Mouse (Mus musculus) Patski (cell line): Measurements from ENCODE around the gene C1qtnf1. TPM values are rescaled to one million over a fixed set of nuclear protein-coding genes. Genes with fewer than 3 reads are reported as not detected.

Experiments used
- ATAC-seq: fragments of 100-300 bp; one replicate; pipeline ENCODE4 v1.8.0; 2021
- CTCF ChIA-PET: fragments of 350-600 bp; sonication (Branson Sonifier 250); formaldehyde crosslinking; loops from one replicate; lab custom pipeline; 2022; ENCODE audit warnings: inconsistent platforms; lab: Charles Lee
- POLR2A ChIA-PET: fragments of 350-600 bp; sonication (Branson Sonifier 250); formaldehyde crosslinking; loops from one replicate; lab custom pipeline; 2022; ENCODE audit warnings: antibody characterized with exemption, inconsistent platforms; lab: Charles Lee
- DNase-seq: peaks from one replicate; pipeline ENCODE4 v3.0.0-alpha.2; 2011; ENCODE audit warnings: low read depth, low spot score
- H3K27me3 ChIP-seq: fragments of 371-371 bp; one replicate; pipeline ENCODE4 v1.5.1; 2021
- CTCF ChIP-seq: fragments of 100-300 bp; IDR thresholded peaks from one replicate; pipeline ENCODE4 v1.5.1; 2021
- in situ Hi-C: fragments of 300-500 bp; cut with MboI; formaldehyde crosslinking; loops from 3 replicates; pipeline ENCODE4 v1.11.1; 2018; ENCODE audit warnings: low pct_unique_long_range_greater_than_20kb, mixed read lengths
- polyA plus RNA-seq: library from polyadenylated mRNA; unstranded; gene quantifications from one replicate; pipeline ENCODE4 v1.2.3, GENCODE M21; 2021

C1qtnf1 gene
- polyA plus RNA-seq, 1 experiment from 2014 or later: 11.2 TPM

DNA sequence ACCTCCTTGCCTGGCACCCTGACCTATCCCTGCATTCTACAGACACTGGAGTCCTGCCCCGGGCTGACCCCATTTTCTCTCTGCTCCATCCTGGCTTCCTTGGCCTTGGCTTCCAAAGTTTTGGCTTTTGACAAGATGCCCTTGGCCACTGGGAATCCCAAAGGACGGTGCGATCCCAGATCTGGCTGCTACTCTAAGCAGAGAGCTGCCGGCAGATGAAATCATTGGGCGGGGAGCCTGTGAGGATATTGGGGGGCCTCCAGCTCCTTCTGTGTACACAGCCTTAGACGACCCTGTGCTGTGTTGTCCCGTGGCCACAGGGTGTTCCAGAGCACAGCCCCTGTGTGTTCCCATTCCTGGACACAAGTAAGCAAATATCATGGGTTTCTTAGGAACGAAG is 20.4 kb downstream of the C1qtnf1 start:
- CTCF ChIA-PET: interaction anchor here (0.6 to 1.9 kb wide), 3 partner anchors 12 to 291 kb away, joined by 3 to 8 read pairs (median 7); no protein-coding TSS in a partner anchor
- POLR2A ChIA-PET: no interaction called here
- no peak for TF ChIP-seq CTCF
- DNase-seq: no peak
- in situ Hi-C loops: loop anchor here (5.0 kb wide), 1 partner anchor 294 kb away; no protein-coding TSS in a partner anchor
- no peak for ATAC-seq
- H3K27me3 ChIP-seq: no peaks in the 10 kb centered on the region

DNA sequence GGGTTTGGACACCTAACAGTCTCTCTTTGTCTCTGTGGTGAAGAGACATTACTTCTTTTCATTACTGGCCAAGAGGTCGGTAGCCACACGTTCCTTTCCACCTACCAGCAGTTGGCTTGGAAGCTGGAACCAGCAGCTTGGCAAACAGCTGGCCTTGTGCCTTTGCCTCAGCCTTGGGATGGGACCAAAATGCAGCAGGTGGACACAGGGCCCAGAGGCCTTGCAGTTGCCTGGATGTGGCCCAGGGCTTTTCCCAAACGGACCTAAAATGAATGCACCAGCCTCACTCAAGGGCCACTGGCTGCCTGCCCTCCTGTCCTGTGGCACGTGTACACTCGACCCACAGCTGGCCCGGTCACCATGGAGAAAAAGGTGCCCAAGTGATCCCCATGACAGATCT is 23.2 kb downstream of the C1qtnf1 start:
- TF ChIP-seq CTCF: no peak
- in situ Hi-C loops: no loop called here
- DNase-seq: no peak
- H3K27me3 ChIP-seq: no peaks in the 10 kb centered on the region
- ATAC-seq: no peak
- ChIA-PET CTCF (interaction anchor here (1.7 kb wide), 1 partner anchor 288 kb away, joined by 3 read pairs; no protein-coding TSS in a partner anchor), POLR2A (no interaction called here)

DNA sequence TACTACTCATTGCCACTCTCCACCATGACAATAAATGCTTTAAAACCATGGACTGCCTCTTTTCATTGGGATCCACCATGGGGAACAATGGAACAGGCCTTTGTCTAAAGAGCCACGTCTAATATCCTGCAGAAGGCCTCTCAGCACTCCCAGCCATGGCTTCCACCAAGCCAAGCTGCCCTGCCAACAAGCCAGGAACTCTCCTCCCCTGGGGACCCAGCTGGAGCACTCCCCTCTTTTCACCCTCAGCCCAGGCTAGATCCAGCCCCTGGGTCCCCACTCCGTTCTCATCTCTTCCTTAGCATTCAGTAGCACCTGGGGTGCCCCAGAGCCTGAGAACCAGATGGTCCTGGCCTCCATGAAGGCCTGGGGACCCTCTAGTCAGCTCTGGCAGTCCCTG is 25.0 kb downstream of the C1qtnf1 start:
- ChIA-PET CTCF (no interaction called here), POLR2A (no interaction called here)
- no peak for TF ChIP-seq CTCF
- no peaks in the 10 kb centered on the region for H3K27me3 ChIP-seq
- no peak for DNase-seq
- no peak for ATAC-seq
- in situ Hi-C loops: no loop called here

DNA sequence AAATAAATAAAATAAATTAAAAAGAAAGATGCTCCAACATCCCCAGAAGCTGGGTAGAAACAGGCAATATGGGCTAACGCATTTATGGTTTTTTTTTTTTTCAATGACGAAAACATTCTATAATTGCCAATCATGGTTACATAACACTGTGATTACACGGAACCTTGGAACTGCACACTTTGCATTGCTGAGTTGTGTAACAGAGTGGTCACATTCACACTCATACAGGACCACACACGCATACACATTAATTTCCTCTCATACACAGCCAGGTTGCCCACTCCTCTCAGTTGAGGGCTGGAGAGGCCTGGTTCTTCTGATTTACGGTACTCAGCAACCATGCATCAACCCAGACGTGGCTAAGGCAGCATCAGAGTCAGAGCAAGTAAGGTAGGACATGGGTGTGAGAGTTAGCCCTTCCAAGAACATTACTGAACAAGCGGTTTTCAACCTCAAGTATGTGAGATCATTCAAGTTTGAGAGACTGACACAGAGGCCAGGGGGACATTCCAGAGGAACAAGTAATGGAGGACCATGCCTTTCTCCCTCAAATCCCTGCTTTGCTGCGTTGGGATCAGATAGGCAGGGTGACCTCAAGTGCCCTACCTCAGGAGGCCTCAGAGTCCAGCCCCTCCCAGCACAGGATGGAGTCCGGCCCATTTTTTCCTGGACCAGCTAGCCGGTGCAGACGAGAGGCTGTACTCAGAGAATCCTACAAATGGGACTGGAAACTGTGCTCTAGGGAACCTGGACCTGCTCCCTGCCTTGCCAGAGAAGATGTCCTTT is 26.1 kb downstream of the C1qtnf1 start:
- H3K27me3 ChIP-seq: no peaks in the 10 kb centered on the region
- ChIA-PET CTCF (interaction anchor here (1.1 to 1.3 kb wide), 2 partner anchors 15 to 33 kb away, joined by 3 to 4 read pairs; no protein-coding TSS in a partner anchor), POLR2A (interaction anchor here (0.6 kb wide), 1 partner anchor 101 kb away, joined by 3 read pairs; no protein-coding TSS in a partner anchor)
- ATAC-seq (peak; percentile 13), DNase-seq (no peak)
- in situ Hi-C loops: no loop called here
- TF ChIP-seq CTCF: no peak

DNA sequence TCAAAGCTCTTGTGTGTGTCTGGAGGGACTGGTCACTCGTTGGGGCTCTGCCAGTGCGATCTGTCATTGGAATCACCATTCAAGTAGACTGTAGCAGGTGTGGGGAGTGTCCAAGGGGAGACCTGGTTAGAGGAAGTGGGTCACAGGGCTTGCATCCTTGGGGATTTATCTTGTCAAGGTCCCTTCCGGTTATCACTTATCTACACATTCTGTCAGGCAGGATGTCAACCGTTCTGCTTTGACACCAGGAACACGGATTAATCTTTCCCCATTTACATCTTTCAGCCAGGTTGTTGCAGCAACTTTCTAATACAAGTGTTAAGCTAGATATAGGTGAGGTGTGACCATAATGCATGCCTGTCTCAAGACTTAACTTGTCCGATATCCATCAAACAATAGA is 27.8 kb downstream of the C1qtnf1 start:
- H3K27me3 ChIP-seq: no peaks in the 10 kb centered on the region
- TF ChIP-seq CTCF: no peak
- DNase-seq (no peak), ATAC-seq (no peak)
- in situ Hi-C loops: no loop called here
- POLR2A ChIA-PET: no interaction called here
- CTCF ChIA-PET: no interaction called here

DNA sequence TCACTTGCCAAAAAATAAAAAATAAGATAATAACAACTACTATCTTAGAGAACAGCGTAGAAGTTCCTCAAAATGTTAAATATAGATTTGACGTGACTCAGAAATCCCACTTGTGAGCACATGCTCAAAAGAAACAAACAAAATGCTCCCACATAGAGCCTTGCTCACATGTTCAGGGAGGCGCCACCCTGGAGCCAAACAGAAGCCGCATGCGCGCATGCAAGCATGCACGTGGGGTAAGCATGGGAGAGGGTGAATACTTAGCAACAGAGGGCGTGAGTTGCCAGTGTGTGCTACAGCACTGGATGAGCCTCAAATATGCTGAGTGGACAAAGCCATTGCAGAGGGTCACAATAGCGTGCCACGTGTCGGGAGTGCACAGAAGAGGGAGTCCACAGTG is 28.9 kb downstream of the C1qtnf1 start:
- no peak for DNase-seq
- ATAC-seq: no peak
- in situ Hi-C loops: no loop called here

DNA sequence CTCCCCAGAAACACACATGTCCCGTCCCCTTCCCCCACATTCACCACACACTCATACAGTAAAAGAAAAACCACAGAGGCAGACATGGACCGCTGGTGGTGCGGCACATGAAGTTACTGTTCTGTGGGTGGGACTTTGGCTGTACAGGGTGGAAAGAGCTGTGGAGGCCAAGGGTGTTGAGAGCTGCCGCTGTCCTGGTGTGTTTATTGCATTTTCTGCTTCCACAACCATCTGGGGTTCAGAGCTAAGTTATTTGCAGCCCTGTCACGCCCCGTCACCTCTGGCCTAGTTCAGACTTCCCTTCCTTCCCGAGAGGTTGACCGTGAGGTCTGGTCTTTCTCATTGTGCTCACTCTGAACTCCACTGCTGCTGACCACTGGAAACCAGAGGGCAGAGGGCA is 31.0 kb downstream of the C1qtnf1 start:
- CTCF ChIA-PET: no interaction called here
- TF ChIP-seq CTCF: no peak
- in situ Hi-C loops: no loop called here
- no peaks in the 10 kb centered on the region for H3K27me3 ChIP-seq
- POLR2A ChIA-PET: interaction anchor here (0.6 to 0.7 kb wide), 2 partner anchors 16 to 234 kb away, joined by 3 to 4 read pairs; no protein-coding TSS in a partner anchor
- ATAC-seq: no peak
- no peak for DNase-seq

More for the DNA sequence above, 28.9 kb downstream of the C1qtnf1 start:
- ChIA-PET CTCF (no interaction called here), POLR2A (no interaction called here)
- no peak for TF ChIP-seq CTCF
- H3K27me3 ChIP-seq: no peaks in the 10 kb centered on the region

DNA sequence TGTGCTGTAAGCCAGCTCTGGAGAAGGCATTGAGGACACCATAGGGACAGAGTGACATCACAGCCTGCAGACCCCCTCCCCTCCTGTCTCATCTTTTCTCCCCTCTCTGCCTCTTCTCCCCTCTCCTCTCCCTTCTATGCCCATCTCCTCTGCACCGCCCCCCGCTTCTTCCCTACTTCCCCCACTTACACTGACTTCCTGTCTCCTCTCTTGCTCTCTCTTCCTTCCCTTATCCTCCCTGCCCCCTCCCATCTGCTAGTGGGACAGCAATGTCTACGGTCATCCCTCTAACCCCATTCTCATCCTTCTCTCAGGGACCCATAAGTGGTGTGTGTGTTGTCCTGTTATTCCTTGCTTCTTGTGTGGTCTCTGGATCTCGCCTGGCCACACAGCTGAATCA is 31.5 kb downstream of the C1qtnf1 start:
- in situ Hi-C loops: no loop called here
- POLR2A ChIA-PET: interaction anchor here (0.6 kb wide), 1 partner anchor 31 kb away, joined by 4 read pairs; no protein-coding TSS in a partner anchor
- CTCF ChIA-PET: interaction anchor here (1.0 kb wide), 1 partner anchor 11 kb away, joined by 3 read pairs; no protein-coding TSS in a partner anchor
- H3K27me3 ChIP-seq: no peaks in the 10 kb centered on the region
- no peak for DNase-seq
- ATAC-seq: no peak
- no peak for TF ChIP-seq CTCF

DNA sequence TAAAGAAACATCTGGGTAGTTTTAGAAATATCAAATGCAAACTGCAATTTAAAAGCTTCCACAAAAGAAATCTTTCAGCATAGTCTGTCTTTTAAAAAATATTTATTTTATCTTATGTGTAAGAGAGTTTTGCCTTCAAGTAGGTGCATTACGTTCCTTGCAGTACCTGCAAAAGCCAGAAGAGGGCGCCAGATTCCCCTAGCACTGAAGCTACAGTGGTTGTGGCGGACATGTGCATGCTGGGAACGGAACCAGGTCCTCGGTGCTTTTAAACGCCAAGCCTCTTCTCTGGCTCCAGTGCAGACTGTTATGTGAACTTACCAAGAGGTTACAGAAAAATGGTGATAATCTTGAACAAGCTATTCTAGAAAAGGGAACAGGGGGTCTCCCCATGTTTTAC is 32.3 kb downstream of the C1qtnf1 start:
- in situ Hi-C loops: no loop called here
- ChIA-PET POLR2A (no interaction called here), CTCF (interaction anchor here (0.8 to 1.0 kb wide), 2 partner anchors 11 to 12 kb away, joined by 3 read pairs; no protein-coding TSS in a partner anchor)
- ATAC-seq (no peak), DNase-seq (no peak)
- H3K27me3 ChIP-seq: no peaks in the 10 kb centered on the region
- TF ChIP-seq CTCF: peak; percentile 66

DNA sequence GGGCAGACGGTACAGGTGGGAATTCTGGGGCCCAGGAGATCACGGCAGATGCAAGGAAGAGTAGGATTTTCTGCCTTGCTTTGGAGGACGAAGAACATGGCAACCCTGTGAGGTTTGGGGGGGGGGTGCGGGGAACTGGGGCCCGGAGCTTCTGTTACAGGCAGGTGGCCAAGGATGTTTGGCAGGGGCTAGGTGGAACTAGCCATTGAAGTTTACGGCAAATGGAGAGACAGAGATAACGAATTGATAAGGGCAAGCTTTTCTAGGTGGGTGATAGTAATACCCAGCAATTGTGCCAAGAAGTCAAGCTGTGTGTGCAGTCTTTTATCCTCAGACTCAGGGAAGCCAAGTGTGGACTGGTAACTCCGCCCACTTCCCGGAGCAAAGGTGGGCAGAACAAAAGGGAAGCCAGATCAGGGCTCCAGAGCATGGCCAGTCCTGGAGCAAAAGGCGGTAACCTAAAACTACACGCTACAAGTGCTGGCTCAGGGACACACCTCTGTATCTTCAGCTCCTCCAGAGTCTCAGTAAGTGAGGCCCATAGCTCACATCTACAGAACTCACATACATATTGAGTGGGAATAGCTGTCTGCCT is 39.5 kb downstream of the C1qtnf1 start:
- in situ Hi-C loops: no loop called here
- H3K27me3 ChIP-seq: peaks cover 8% of the 10 kb centered on the region
- ATAC-seq: no peak
- ChIA-PET POLR2A (interaction anchor here (0.5 kb wide), 1 partner anchor 107 kb away, joined by 3 read pairs; no protein-coding TSS in a partner anchor), CTCF (no interaction called here)
- no peak for TF ChIP-seq CTCF
- DNase-seq: no peak
